Mouse (Mus musculus): ENCODE measurements around the gene Cerkl. TPM values are rescaled to one million over a fixed set of nuclear protein-coding genes. Genes with fewer than 3 reads are reported as not detected.

Gene Cerkl
- polyA plus RNA-seq (2011; ENCODE audit: insufficient read depth, insufficient read length, low read depth, missing spikeins), result 1.5 and 1.8 TPM in 2 replicates

- Histone ChIP-seq H3K36me3 (ENCODE audit: control insufficient read depth, insufficient read depth, low read length, poor library complexity, severe bottlenecking) (no peaks in the 10 kb centered on the region), H3K9me3 (replicated peaks; ENCODE audit: control insufficient read depth, insufficient read depth, low read length, poor library complexity, severe bottlenecking) (no peaks in the 10 kb centered on the region), H3K4me1 (ENCODE audit: control insufficient read depth, insufficient read depth, low read length) (no peaks in the 10 kb centered on the region), H3K9ac (ENCODE audit: low read depth, poor library complexity, severe bottlenecking) (peak within 1 kb of the TSS; percentile 59), H3K27me3 (ENCODE audit: control insufficient read depth, insufficient read depth, low read length, poor library complexity, severe bottlenecking) (peaks cover 5% of the 10 kb centered on the region; the same call in 1 of the 2 replicates), H3K27ac (ENCODE audit: insufficient read depth, low read length) (no peak within 1 kb of the TSS), H3K4me3 (ENCODE audit: low read depth, low read length) (peak within 1 kb of the TSS; percentile 59)
- TF ChIP-seq POLR2A (IDR thresholded peaks at IDR 0.05; ENCODE audit: insufficient read depth, low read length) (no peak), CTCF (IDR thresholded peaks at IDR 0.05; ENCODE audit: low read depth, low read length) (no peak), EP300 (IDR thresholded peaks at IDR 0.05; ENCODE audit: insufficient read depth, low read depth, low read length) (peak; percentile 93)
Measured at GRCm38 (mm10) chr2:79456575-79457349, at the start of gene Cerkl, which contains the start of gene Neurod1. TSS of gene Cerkl (minus strand) at chr2:79456785. TSS of gene Neurod1 (minus strand) at chr2:79456751.

GRCm38 (mm10) chr2:79498990-79499755 lies 42.6 kb upstream of the Cerkl start:
- Histone ChIP-seq H3K36me3 (ENCODE audit: control insufficient read depth, insufficient read depth, low read length, poor library complexity, severe bottlenecking) (no peaks in the 10 kb centered on the region), H3K9me3 (replicated peaks; ENCODE audit: control insufficient read depth, insufficient read depth, low read length, poor library complexity, severe bottlenecking) (no peaks in the 10 kb centered on the region), H3K27ac (ENCODE audit: insufficient read depth, low read length) (no peak overlapping the region), H3K27me3 (ENCODE audit: control insufficient read depth, insufficient read depth, low read length, poor library complexity, severe bottlenecking) (no peaks in the 10 kb centered on the region), H3K4me3 (ENCODE audit: low read depth, low read length) (no peak overlapping the region), H3K9ac (ENCODE audit: low read depth, poor library complexity, severe bottlenecking) (no peak overlapping the region), H3K4me1 (ENCODE audit: control insufficient read depth, insufficient read depth, low read length) (no peaks in the 10 kb centered on the region)
- TF ChIP-seq POLR2A (IDR thresholded peaks at IDR 0.05; ENCODE audit: insufficient read depth, low read length) (no peak), EP300 (IDR thresholded peaks at IDR 0.05; ENCODE audit: insufficient read depth, low read depth, low read length) (no peak), CTCF (IDR thresholded peaks at IDR 0.05; ENCODE audit: low read depth, low read length) (peak; percentile 87)

DNA sequence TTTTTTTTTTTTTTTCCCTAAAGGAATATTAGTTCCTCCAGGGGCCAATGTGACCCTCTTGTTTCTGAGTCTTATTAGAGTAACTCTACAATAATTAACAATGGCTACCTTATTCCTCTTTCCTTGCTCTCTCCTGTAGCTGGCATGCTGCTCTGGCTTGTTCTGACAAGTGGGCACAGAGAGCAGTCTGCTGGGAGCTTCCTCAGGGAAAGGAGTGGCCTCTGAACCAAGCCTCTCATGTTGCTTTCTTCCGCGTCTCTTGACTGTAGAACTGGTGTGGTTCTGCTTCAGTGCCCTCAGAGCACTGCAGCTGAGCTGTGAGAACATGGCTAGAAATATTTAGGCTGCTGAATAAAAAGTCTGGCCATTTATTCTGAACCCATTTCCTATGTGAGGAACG lies 28.5 kb upstream of the Cerkl start:
- Histone ChIP-seq H3K4me3 (ENCODE audit: low read depth, low read length) (no peak overlapping the region), H3K9me3 (replicated peaks; ENCODE audit: control insufficient read depth, insufficient read depth, low read length, poor library complexity, severe bottlenecking) (no peaks in the 10 kb centered on the region), H3K4me1 (ENCODE audit: control insufficient read depth, insufficient read depth, low read length) (no peaks in the 10 kb centered on the region), H3K36me3 (ENCODE audit: control insufficient read depth, insufficient read depth, low read length, poor library complexity, severe bottlenecking) (no peaks in the 10 kb centered on the region), H3K27me3 (ENCODE audit: control insufficient read depth, insufficient read depth, low read length, poor library complexity, severe bottlenecking) (no peaks in the 10 kb centered on the region), H3K9ac (ENCODE audit: low read depth, poor library complexity, severe bottlenecking) (no peak overlapping the region), H3K27ac (ENCODE audit: insufficient read depth, low read length) (no peak overlapping the region)
- TF ChIP-seq EP300 (IDR thresholded peaks at IDR 0.05; ENCODE audit: insufficient read depth, low read depth, low read length) (no peak), POLR2A (IDR thresholded peaks at IDR 0.05; ENCODE audit: insufficient read depth, low read length) (no peak), CTCF (IDR thresholded peaks at IDR 0.05; ENCODE audit: low read depth, low read length) (no peak)

DNA sequence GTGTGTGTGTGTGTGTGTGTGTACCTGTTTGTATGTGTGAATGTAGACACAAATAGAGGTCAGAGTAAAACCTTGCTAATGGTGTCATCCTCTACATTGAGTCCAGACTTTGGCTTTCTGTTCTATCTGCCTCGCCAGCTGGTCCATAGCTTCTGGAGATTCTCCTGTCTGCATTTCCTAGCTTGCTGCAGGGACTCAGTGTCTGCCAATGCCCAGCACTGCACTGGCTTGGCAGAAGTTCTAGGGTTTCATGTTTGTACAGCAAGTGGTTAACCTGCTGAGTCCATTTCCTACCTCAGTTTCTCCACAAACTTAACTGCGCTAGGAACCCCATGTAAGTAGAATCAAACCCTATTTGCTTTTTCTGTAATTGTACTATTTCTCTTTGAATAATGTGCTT lies 25.9 kb upstream of the Cerkl start:
- H3K4me3 ChIP-seq (ENCODE audit: low read depth, low read length), result no peak overlapping the region
- no peak overlapping the region for H3K27ac ChIP-seq (ENCODE audit: insufficient read depth, low read length)
- TF ChIP-seq POLR2A (IDR thresholded peaks at IDR 0.05; ENCODE audit: insufficient read depth, low read length) (no peak), EP300 (IDR thresholded peaks at IDR 0.05; ENCODE audit: insufficient read depth, low read depth, low read length) (no peak), CTCF (IDR thresholded peaks at IDR 0.05; ENCODE audit: low read depth, low read length) (no peak)
- H3K27me3 ChIP-seq (ENCODE audit: control insufficient read depth, insufficient read depth, low read length, poor library complexity, severe bottlenecking), result no peaks in the 10 kb centered on the region
- H3K4me1 ChIP-seq (ENCODE audit: control insufficient read depth, insufficient read depth, low read length), result no peaks in the 10 kb centered on the region
- H3K9ac ChIP-seq (ENCODE audit: low read depth, poor library complexity, severe bottlenecking), result no peak overlapping the region
- H3K36me3 ChIP-seq (ENCODE audit: control insufficient read depth, insufficient read depth, low read length, poor library complexity, severe bottlenecking), result no peaks in the 10 kb centered on the region
- no peaks in the 10 kb centered on the region for H3K9me3 ChIP-seq (replicated peaks; ENCODE audit: control insufficient read depth, insufficient read depth, low read length, poor library complexity, severe bottlenecking)

- Histone ChIP-seq H3K36me3 (ENCODE audit: control insufficient read depth, insufficient read depth, low read length, poor library complexity, severe bottlenecking) (no peaks in the 10 kb centered on the region), H3K9me3 (replicated peaks; ENCODE audit: control insufficient read depth, insufficient read depth, low read length, poor library complexity, severe bottlenecking) (peaks cover 9% of the 10 kb centered on the region; the same call in 1 of the 2 replicates), H3K4me3 (ENCODE audit: low read depth, low read length) (no peak overlapping the region), H3K27ac (ENCODE audit: insufficient read depth, low read length) (no peak overlapping the region), H3K4me1 (ENCODE audit: control insufficient read depth, insufficient read depth, low read length) (no peaks in the 10 kb centered on the region), H3K9ac (ENCODE audit: low read depth, poor library complexity, severe bottlenecking) (no peak overlapping the region), H3K27me3 (ENCODE audit: control insufficient read depth, insufficient read depth, low read length, poor library complexity, severe bottlenecking) (no peaks in the 10 kb centered on the region)
- TF ChIP-seq CTCF (IDR thresholded peaks at IDR 0.05; ENCODE audit: low read depth, low read length), result no peak
- no peak for TF ChIP-seq POLR2A (IDR thresholded peaks at IDR 0.05; ENCODE audit: insufficient read depth, low read length)
- no peak for TF ChIP-seq EP300 (IDR thresholded peaks at IDR 0.05; ENCODE audit: insufficient read depth, low read depth, low read length)
Measured at GRCm38 (mm10) chr2:79462411-79462810, 5.8 kb upstream of the Cerkl start.

All from ES-Bruce4 (cell line).